Mouse (Mus musculus) midbrain, embryonic 14.5 days (tissue): ENCODE results near the gene Cdcp1. TPM values are rescaled to one million over a fixed set of nuclear protein-coding genes. Genes with fewer than 3 reads are reported as not detected.

Experiments
- ATAC-seq: fragments of 200-750 bp; cut with Nextera tagmentation; 2 replicates; pipeline ENCODE4 v1.8.0; 2017; ENCODE audit warnings: moderate number of reproducible peaks, moderate library complexity; ENCODE audit not compliant: low FRiP score, low TSS enrichment
- DNase-seq: peaks from one replicate; pipeline ENCODE4 v3.0.0-alpha.2; 2015
- H3K27ac ChIP-seq: fragments of 300-500 bp; sonication (generic); replicated peaks from 2 replicates; pipeline ENCODE4 v1.5.1; 2014; ENCODE audit warnings: mild to moderate bottlenecking, low read depth, low read length, moderate library complexity
- H3K27me3 ChIP-seq: fragments of 300-500 bp; sonication (generic); 2 replicates; pipeline ENCODE4 v1.6.1; 2014; ENCODE audit warnings: low read length, control low read depth, mixed read lengths; ENCODE audit not compliant: control insufficient read depth, insufficient read depth
- H3K36me3 ChIP-seq: fragments of 300-500 bp; sonication (generic); 2 replicates; pipeline ENCODE4 v1.6.1; 2014; ENCODE audit warnings: low read length, control low read depth; ENCODE audit not compliant: control insufficient read depth, insufficient read depth
- H3K4me1 ChIP-seq: fragments of 300-500 bp; sonication (generic); 2 replicates; pipeline ENCODE4 v1.6.1; 2014; ENCODE audit warnings: mild to moderate bottlenecking, antibody characterized with exemption, low read length, control low read depth; ENCODE audit not compliant: control insufficient read depth, insufficient read depth
- H3K4me2 ChIP-seq: fragments of 300-500 bp; sonication (generic); 2 replicates; pipeline ENCODE4 v1.6.1; 2014; ENCODE audit warnings: mild to moderate bottlenecking, low read length, moderate library complexity
- H3K4me3 ChIP-seq: fragments of 300-500 bp; sonication (generic); replicated peaks from 2 replicates; pipeline ENCODE4 v1.5.1; 2014; ENCODE audit warnings: low read depth, low read length
- H3K9ac ChIP-seq: fragments of 300-500 bp; sonication (generic); replicated peaks from 2 replicates; pipeline ENCODE4 v1.6.1; 2014; ENCODE audit warnings: mild to moderate bottlenecking, low read length, moderate library complexity
- H3K9me3 ChIP-seq: fragments of 300-500 bp; sonication (generic); 2 replicates; pipeline ENCODE4 v1.6.1; 2016; ENCODE audit warnings: low read length, control low read depth, mixed read lengths; ENCODE audit not compliant: control insufficient read depth
- WGBS: fragments of 180-500 bp; shearing (Covaris S2); extraction: QIAGEN DNeasy Blood & Tissue Kit; methylation state at CpG from one replicate; pipeline ENCODE4 v1.1.7; 2014; 5-methylcytosine and 5-hydroxymethylcytosine counted together
- polyA plus RNA-seq: library from polyadenylated mRNA; unstranded; fragments of >200 nt; fragmentation: Nextera tagmentation; extraction: Ambion mirVana; gene quantifications from 2 replicates; pipeline ENCODE4 v1.2.1, GENCODE M21; 2014

Cdcp1 gene
- polyA plus RNA-seq, 1 experiment from 2014 or later, result not detected

GRCm38 (mm10) chr9:123243988-123244387, 28.1 kb upstream of the Cdcp1 start:
- Histone ChIP-seq H3K9ac (no peak overlapping the region), H3K9me3 (no peaks in the 10 kb centered on the region), H3K4me1 (no peaks in the 10 kb centered on the region), H3K4me3 (no peak overlapping the region), H3K27me3 (no peaks in the 10 kb centered on the region), H3K27ac (no peak overlapping the region), H3K36me3 (no peaks in the 10 kb centered on the region), H3K4me2 (no peak overlapping the region)
- no peak for DNase-seq
- 61% methylated on average over 10 of the region's 10 CpGs for WGBS
- ATAC-seq, result no peak

- no peak for ATAC-seq
- Histone ChIP-seq H3K4me2 (no peak overlapping the region), H3K9ac (no peak overlapping the region), H3K27me3 (no peaks in the 10 kb centered on the region), H3K4me1 (peaks cover 4% of the 10 kb centered on the region; the same call in 1 of the 2 replicates), H3K9me3 (no peaks in the 10 kb centered on the region), H3K36me3 (no peaks in the 10 kb centered on the region), H3K27ac (no peak overlapping the region), H3K4me3 (no peak overlapping the region)
- DNase-seq, result no peak
- WGBS, result 94% methylated on average over 5 of the region's 5 CpGs
Measured at GRCm38 (mm10) chr9:123241191-123241590, 25.4 kb upstream of the Cdcp1 start.

GRCm38 (mm10) chr9:123240751-123241150, 24.9 kb upstream of the Cdcp1 start:
- no peaks in the 10 kb centered on the region for H3K9me3 ChIP-seq
- ATAC-seq (no peak), DNase-seq (no peak)
- no peaks in the 10 kb centered on the region for H3K36me3 ChIP-seq
- no peak overlapping the region for H3K4me3 ChIP-seq
- no peak overlapping the region for H3K4me2 ChIP-seq
- H3K9ac ChIP-seq, result no peak overlapping the region
- 89% methylated on average over 2 of the region's 2 CpGs for WGBS
- no peaks in the 10 kb centered on the region for H3K27me3 ChIP-seq
- peaks cover 4% of the 10 kb centered on the region; the same call in 1 of the 2 replicates for H3K4me1 ChIP-seq
- no peak overlapping the region for H3K27ac ChIP-seq

GRCm38 (mm10) chr9:123240271-123240670, 24.4 kb upstream of the Cdcp1 start:
- WGBS, result 97% methylated on average over 5 of the region's 5 CpGs
- Histone ChIP-seq H3K4me2 (no peak overlapping the region), H3K9me3 (no peaks in the 10 kb centered on the region), H3K27me3 (no peaks in the 10 kb centered on the region), H3K9ac (no peak overlapping the region), H3K4me3 (no peak overlapping the region), H3K36me3 (no peaks in the 10 kb centered on the region), H3K27ac (no peak overlapping the region), H3K4me1 (peaks cover 4% of the 10 kb centered on the region; the same call in 1 of the 2 replicates)
- ATAC-seq (no peak), DNase-seq (no peak)

GRCm38 (mm10) chr9:123239651-123240050, 23.8 kb upstream of the Cdcp1 start:
- Histone ChIP-seq H3K9ac (no peak overlapping the region), H3K4me3 (no peak overlapping the region), H3K27ac (no peak overlapping the region), H3K9me3 (no peaks in the 10 kb centered on the region), H3K4me1 (peaks cover 4% of the 10 kb centered on the region; the same call in 1 of the 2 replicates), H3K27me3 (no peaks in the 10 kb centered on the region), H3K4me2 (no peak overlapping the region), H3K36me3 (no peaks in the 10 kb centered on the region)
- 73% methylated on average over 2 of the region's 2 CpGs for WGBS
- ATAC-seq (no peak), DNase-seq (no peak)

GRCm38 (mm10) chr9:123238256-123239045, 22.6 kb upstream of the Cdcp1 start:
- WGBS, result 46% methylated on average over 4 of the region's 4 CpGs
- no peaks in the 10 kb centered on the region for H3K9me3 ChIP-seq
- H3K4me3 ChIP-seq, result no peak overlapping the region
- no peak overlapping the region for H3K27ac ChIP-seq
- H3K4me1 ChIP-seq, result peaks cover 4% of the 10 kb centered on the region; the same call in 1 of the 2 replicates
- H3K27me3 ChIP-seq, result no peaks in the 10 kb centered on the region
- ATAC-seq (no peak), DNase-seq (no peak)
- no peaks in the 10 kb centered on the region for H3K36me3 ChIP-seq
- H3K9ac ChIP-seq, result no peak overlapping the region
- no peak overlapping the region for H3K4me2 ChIP-seq

- Histone ChIP-seq H3K4me2 (no peak overlapping the region), H3K36me3 (no peaks in the 10 kb centered on the region), H3K27ac (no peak overlapping the region), H3K9me3 (no peaks in the 10 kb centered on the region), H3K27me3 (no peaks in the 10 kb centered on the region), H3K4me3 (no peak overlapping the region), H3K9ac (no peak overlapping the region), H3K4me1 (peaks cover 4% of the 10 kb centered on the region; the same call in 1 of the 2 replicates)
- no peak for DNase-seq
- no peak for ATAC-seq
- WGBS, result 38% methylated on average over 2 of the region's 2 CpGs
Measured at GRCm38 (mm10) chr9:123237739-123238138, 21.9 kb upstream of the Cdcp1 start.

GRCm38 (mm10) chr9:123235621-123236020, 19.8 kb upstream of the Cdcp1 start:
- Histone ChIP-seq H3K4me1 (peaks cover 4% of the 10 kb centered on the region; the same call in 1 of the 2 replicates), H3K27me3 (no peaks in the 10 kb centered on the region), H3K9ac (no peak overlapping the region), H3K36me3 (no peaks in the 10 kb centered on the region), H3K9me3 (no peaks in the 10 kb centered on the region), H3K4me2 (no peak overlapping the region), H3K4me3 (no peak overlapping the region), H3K27ac (no peak overlapping the region)
- ATAC-seq (no peak), DNase-seq (no peak)
- 66% methylated on average over 3 of the region's 3 CpGs for WGBS

GRCm38 (mm10) chr9:123229826-123230225, 14.0 kb upstream of the Cdcp1 start:
- 83% methylated on average over 4 of the region's 4 CpGs for WGBS
- Histone ChIP-seq H3K36me3 (no peaks in the 10 kb centered on the region), H3K9me3 (no peaks in the 10 kb centered on the region), H3K9ac (no peak overlapping the region), H3K4me2 (no peak overlapping the region), H3K27ac (no peak overlapping the region), H3K27me3 (no peaks in the 10 kb centered on the region), H3K4me1 (no peaks in the 10 kb centered on the region), H3K4me3 (no peak overlapping the region)
- ATAC-seq, result no peak
- no peak for DNase-seq
